Mouse (Mus musculus) layer of hippocampus, postnatal 10 days (tissue): Measurements from ENCODE around the gene Slc29a3. TPM values are rescaled to one million over a fixed set of nuclear protein-coding genes. Genes with fewer than 3 reads are reported as not detected.

Experiments
- DNase-seq, 2 experiments: peaks; one replicate each; pipeline ENCODE4 v3.0.0; 2021; ENCODE audit warnings: low spot score in 2 of 2
- total RNA-seq, 2 experiments: library from RNA; stranded (reverse); gene quantifications; 2 replicates each; pipeline ENCODE4 v1.2.3; 2021

The Slc29a3 gene
- total RNA-seq, 2 experiments from 2014 or later = 13.8 to 14.9 TPM

DNA sequence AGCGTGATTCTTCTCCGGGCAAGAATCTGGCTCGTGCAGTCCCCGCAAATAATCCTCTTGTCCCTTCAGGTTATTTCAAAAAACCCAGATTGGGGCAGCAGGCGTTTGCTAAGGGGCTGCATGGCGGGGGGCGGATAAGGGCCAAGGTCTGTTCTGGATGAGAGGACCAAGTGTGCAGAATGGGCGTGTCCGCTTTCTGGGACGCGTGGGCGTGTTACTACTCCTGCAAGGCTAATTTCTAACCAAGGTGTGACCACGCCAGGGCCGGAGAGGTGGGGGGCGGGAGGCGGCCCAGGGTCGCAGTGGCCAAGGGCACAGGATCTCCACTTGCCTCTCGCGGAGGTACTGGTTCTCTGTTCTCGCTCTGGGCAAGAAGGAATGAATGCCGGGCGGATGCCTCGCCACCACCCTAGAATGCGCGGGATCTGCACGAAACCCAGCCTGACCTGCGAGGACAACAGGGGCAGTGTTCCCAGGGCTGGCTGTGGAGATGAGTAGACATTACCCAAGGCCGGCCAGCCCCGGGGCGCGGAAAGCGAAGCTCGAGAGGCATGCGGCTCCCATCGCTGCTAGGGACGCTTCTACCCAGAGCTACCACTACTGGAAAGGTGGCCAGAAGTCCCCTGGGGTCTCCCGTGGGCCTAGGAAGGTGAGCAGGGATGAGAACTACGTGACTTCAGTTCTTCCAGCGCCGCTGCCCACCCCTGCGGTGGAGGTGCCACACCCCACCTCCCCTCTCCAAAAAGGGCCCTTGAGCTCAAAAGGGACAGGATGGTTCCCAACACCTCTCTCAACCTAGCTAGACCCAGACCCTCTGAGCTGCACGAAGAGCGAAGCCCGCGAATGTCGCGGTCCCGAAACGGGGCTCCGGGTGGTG lies 66.6 kb downstream of the Slc29a3 start:
- no peak for DNase-seq

DNA sequence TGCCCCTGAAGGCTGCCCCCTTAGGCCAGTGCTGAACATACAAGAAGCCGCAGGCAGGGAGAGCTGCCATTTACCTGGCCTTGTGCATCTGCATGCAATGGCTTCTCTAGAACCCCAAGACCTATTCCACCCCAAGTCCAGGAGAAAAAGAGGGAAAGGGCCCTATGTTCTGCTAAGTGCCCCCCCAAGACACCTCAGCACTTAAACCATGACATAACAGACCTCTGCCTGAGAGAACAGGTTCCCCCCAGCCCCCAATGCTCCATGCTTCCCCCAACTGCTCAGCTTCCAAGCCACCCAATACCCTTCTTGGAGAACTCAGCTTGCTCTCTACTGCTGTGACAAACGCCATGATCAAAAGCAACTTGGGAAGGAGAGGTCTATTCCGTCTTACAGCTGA lies 73.7 kb downstream of the Slc29a3 start:
- DNase-seq = no peak

DNA sequence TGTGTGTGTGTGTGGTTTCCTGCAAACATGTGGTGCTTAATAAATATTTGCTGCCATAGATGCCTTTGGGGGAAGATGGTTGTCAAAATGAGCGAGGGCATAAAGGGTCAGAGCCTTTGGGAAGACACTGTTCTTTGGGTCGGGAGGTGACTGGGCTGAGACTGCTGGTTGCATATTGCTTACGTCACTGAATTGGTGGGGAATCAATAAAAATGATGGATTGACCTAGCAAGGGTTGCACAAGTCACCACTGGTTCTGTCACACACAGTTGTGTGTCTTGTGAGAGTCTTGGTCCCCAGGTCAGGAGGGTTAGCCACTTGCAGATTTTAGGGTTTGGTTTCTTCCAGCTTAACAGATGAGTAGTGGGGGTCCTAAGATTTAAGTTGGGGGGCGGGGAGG lies 75.3 kb downstream of the Slc29a3 start:
- DNase-seq = no peak

DNA sequence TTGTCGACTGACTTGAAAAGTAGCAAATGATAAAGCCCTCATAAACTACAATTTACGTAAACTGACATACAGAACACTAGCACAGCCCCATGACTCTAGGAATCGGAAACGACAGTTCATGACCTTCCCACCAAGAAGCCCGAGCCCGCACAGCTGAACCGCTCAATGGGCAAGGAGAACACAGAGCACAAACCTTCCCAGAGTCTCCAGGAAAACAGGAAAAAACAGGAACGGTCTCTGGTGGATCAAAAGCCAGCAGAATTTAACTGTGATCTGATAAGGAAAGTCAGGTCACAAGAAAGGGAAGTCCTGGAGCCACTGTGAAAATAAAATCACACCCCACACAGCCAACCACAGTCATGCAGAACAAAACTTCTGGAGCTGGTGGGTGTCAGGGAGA lies 82.4 kb downstream of the Slc29a3 start:
- no peak for DNase-seq

GRCm38 (mm10) chr10:60668591-60668990 lies 84.0 kb downstream of the Slc29a3 start:
- no peak for DNase-seq

Other genes starting within 250 kb of the Slc29a3 start
- gene Cdh23, start 56.3 kb downstream of the Slc29a3 start, total RNA-seq = 1 to 10 TPM; 2.9 to 4.5 TPM
- gene Unc5b, start 78.8 kb upstream of the Slc29a3 start, total RNA-seq = 1 to 10 TPM; 8.4 to 9.8 TPM